Mouse (Mus musculus) spleen, adult 2 months (tissue): ENCODE data around the gene Rnft1.
A peak's percentile ranks its signal among the peaks of the same experiment; 100 is the strongest.
"Not testable (repeated sequence)": the region's sequence is repeated elsewhere in the genome, so short reads cannot be mapped to it uniquely, and the experiment has no call there.

Experiments used
- CTCF ChIP-seq: fragments of 200-500 bp; IDR thresholded peaks from 2 replicates; pipeline ENCODE4 v1.5.1; 2011; ENCODE audit warnings: mild to moderate bottlenecking, inconsistent platforms; ENCODE audit not compliant: insufficient read depth, insufficient read length, insufficient replicate concordance; ENCODE audit errors: extremely low read depth
- POLR2A ChIP-seq: fragments of 200-500 bp; IDR thresholded peaks from 2 replicates; pipeline ENCODE4 v1.6.1; 2011; ENCODE audit warnings: low read depth, low read length, inconsistent platforms

DNA sequence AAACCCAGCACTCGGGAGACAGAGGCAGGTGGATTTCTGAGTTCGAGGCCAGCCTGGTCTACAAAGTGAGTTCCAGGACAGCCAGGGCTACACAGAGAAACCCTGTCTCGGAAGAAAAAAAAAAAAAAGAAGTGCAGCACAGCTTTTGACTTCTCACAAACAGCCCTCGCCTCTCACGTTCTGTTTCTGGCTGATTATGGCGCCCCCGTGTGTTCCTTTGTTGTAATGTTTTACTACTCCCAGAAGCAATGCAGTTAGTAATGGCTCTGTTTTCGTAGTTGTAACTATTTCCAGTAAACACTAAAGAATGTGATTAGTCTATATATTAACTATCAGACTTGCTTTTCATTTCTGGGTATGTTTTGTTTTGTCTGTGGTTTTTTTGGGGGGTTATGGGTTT is 20.2 kb upstream of the Rnft1 start:
- not testable (repeated sequence) for TF ChIP-seq POLR2A
- TF ChIP-seq CTCF = peak; percentile 60; the same call in 1 of the 2 replicates
